Mouse (Mus musculus): ENCODE results near the gene Fbxo39.
A peak's percentile ranks its signal among the peaks of the same experiment; 100 is the strongest.
"Not testable (repeated sequence)": the region's sequence is repeated elsewhere in the genome, so short reads cannot be mapped to it uniquely, and the experiment has no call there.

The Fbxo39 gene

DNA sequence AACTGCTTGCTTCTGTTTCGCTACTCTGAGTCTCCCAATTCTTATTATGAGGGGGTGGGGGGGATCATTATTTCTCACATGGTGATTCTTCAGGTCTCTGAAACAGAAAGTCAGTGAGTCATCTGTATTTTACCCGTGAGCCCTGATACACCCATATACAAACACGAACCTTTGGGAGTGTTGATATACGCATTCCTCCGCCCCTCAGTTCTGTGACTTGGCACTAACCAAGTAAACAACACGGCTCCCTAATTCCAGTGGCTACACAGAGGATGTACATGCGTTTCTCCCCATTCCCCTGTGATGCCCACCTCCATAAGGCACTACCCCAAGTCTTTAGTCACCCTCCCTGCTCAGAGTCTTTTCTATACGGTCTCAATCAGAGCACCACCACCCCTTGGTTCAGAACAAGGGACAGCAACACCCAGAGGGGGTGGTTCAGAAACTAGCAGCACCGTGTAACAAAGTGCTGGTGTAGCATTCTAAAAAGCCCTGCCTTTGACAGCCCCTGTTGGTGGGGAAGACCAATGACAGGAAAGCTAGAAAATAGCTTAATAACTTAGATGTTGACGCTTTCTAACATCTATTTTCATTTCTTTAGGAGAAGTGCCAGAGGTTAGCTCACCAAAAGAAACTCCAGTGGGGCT, 2.8 kb upstream of the Fbxo39 start:
- DNase-seq = no peak

DNA sequence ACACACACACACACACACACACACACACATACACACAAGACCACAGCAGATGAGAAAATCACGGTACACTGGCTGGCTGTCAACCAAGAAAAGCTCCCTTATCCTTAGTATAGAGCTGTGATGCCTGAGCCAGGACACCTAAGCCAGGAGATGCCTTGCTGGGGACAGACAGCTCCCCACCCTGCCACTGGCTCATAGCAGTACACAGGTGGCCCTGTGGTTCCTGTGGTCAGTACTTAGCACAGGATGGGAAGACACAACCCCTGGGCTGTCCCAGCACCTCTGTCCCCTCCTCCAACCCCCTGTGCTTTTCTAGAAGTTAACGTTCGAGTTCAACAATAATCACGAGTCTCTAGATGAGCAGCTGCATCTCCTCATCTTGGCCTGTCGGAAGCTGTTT, 3.8 kb downstream of the Fbxo39 start:
- DNase-seq = no peak

DNA sequence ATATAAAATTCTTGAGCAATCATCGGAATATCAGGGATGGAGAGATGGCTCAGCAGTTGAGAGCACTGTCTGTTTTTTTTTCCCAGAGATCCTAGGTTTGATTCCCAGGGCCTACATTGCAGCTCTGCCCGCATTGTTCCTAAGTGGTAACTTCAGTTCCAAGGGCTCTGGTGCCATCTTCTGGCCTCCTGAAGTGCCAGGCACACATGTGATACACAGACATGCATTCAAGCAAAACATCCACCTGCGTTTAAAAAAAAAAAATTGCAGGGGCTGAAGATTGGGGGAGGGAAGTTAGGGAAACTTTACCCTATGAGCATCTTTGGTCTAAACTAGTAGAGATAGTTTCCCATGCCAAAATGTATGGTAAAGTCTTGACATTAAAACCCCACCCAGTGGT, 10.2 kb downstream of the Fbxo39 start:
- no peak for DNase-seq

DNA sequence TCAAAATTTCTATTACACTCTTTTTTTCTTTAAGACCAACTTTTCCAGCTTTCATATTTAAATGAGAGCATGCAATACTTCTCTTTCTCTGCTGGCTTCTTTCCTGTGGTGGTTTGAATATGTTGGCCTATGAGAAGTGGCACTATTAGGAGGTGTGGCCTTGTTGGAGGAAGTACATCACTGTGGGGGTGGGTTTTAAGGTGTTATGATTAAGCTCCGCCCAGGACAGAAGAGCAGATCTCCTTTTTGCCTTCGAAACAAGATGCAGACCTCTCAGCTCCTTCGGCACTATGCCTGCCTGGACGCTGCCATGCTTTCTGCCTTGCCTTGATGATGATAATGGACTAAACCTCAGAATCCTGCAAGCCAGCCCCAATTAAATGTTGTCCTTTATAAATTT, 11.5 kb downstream of the Fbxo39 start:
- no peak for DNase-seq

DNA sequence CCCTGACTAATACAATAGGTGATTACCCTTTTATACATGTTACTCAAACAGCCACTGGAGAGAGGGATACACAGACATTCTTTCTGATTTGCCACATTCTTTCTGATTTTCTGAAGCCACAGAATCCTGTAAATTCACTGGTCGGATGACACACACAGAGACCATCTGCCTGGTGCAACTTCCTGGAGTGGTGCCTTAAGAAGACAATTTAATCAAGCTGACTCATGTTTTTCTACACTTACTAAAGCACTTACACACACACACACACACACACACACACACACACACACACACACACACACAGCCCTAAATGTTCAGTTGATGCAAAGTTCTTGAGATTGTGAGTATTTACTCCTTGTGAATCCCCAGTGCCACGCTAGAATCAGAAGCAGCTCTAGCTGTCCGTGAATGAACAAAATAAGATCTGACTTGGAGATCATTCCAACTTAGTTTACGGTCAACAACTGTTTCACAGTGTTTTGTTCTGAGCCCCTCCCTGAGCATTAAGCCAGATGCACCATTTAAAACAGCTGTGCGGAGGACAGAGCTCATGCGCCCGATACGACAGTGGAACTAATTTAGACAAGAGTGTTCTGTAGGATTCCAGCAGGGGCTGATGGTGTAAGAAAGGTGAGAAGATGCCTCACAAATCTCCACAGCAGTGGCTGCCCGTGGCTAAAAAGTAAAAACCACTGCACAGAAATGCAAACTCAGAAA, 18.9 kb downstream of the Fbxo39 start:
- DNase-seq = no peak

DNA sequence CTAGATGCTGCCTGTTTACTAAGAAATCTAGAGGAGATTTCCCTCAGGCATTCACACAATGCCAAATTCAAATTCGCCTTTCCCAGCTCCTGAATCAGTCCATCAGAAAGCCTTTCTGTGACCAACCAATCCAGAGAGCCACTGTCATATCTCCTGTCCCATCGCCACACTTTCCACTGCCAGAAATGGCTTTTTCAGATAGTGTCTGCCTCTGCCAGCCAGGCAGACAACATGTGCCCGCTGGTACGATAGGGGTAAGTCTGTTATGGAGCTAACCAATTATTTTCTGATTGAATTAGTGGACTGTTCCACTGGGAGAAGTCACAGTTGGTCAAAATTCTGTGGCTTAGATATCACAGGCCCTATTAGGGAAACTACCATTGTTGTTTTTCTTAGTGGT, 20.4 kb downstream of the Fbxo39 start:
- no peak for DNase-seq

DNA sequence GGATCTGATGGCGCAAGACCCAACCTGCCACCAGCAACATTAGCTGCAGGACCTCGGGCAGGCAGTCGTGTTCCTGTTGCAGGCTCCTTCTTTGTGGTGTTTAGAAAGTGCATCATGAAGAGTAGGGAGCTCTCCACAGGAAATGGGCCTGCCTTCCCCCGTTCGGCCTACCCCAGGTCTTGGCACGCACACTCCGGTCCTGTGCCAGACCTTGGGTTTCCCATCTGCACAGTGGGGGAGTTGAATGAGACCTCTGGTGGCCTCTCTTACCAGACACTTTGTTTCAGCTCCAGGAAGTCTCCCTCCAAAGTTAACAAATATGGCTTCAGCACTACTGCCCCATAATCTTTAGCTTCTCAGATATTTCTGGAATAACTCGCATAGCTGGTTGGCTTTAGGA, 22.5 kb downstream of the Fbxo39 start:
- no peak for DNase-seq

DNA sequence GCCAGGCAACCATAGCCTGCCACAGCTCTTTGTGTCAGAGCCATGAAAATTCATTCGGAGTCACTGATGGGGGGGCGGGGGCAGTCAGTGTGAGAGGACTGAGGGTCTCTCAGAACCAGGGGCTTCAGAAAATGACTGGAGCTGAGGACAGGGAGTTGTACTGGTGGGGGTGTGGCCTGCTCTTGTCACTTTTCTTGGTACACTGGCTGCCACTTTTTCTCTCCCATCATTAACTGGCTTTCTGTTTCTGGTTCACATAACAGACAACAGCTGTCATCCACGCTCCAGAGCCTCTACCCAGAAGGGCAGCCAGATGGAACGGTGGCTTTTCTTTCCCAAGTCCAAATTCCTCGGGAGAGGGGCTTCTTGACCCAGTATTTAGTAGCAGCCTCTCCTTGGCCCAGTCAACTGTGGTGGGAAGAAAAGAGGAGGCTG, 24.2 kb downstream of the Fbxo39 start:
- peak; percentile 51 for DNase-seq

DNA sequence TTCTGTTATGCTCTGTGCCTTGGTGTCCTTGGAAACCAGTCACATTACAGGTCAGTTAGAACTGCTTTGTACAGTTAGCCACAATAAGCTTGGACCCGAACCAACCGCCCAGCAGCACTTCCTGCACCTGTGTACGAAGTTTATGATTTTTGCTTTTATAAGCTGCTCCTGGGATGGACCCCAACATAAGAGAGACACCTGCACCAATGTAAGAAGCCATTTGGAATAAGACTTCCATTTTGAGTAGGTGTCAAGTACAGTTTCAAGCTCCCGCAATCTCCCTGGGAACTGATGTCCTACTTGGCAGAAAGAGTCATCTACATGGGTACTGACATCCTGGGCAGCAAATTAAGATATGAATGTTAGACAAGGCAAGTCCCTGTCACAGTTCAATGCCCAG, 25.5 kb downstream of the Fbxo39 start:
- no peak for DNase-seq

DNA sequence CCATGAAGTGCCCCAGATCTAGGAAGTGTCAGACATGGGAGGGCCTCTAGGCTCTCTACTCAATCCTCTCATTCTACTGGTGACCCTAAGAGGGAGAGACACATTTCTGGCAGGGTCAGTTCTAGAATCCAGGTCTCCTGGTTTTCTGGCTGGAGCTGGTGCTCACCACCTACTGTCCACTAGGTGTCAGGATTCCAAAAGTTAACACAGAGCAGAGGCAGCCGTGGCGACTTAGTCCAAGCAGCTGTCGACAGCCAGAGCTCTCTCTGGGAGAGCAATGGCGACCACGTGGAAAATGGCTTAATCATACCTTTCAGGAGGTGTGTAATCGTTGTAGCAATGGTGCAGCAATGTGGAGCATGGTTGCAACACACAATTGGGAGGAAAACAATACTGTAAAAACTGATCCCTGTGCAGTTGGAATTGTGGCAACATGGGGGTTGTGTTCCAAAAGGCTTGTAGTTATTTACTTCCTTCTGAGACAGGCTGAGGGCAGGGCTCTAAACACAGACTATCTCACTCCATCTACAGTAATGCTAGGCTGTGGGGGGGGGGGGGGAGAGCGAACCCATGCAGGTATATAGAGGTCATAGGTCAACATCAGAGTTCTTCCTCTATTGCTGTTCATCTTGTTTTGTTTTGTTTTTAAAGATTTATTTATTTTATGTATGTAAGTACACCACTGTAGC, 28.4 kb downstream of the Fbxo39 start:
- peak; percentile 91 for DNase-seq

DNA sequence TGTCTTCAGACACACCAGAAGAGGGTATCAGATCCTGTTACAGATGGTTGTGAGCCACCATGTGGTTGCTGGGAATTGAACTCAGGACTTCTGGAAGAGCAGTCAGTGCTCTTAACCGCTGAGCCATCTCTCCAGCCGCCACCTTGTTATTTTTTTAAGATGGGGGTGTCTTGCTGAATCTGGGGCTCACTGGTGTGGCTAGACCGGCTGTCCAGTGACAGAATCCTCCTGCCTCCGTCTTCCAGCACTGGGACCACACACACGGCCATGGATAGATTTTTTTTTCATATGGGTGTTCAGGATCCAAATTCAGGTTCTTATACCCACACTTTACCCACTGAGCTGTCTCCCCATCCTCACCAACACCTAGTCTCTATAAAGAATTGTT, 29.0 kb downstream of the Fbxo39 start:
- not testable (repeated sequence) for DNase-seq

DNA sequence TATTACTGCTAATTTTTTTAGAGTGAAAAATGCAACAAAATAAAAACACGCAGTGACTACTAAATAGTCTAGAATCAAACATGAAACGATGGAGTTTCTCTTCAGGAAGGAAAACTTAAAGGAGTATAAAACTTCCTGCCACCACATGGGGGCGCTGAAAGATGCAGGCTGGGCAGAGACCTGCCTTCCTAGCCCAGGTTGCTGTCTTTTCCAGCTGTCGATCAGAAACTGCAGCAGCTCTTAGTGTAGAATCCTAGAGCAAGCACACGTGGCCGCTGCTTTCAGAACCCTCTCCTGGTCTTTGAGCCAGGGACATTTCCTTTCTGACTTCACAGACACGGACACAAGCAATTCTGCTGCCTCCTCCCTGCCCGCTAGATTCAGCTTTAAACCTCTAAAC, 29.7 kb downstream of the Fbxo39 start:
- peak; percentile 81 for DNase-seq

DNA sequence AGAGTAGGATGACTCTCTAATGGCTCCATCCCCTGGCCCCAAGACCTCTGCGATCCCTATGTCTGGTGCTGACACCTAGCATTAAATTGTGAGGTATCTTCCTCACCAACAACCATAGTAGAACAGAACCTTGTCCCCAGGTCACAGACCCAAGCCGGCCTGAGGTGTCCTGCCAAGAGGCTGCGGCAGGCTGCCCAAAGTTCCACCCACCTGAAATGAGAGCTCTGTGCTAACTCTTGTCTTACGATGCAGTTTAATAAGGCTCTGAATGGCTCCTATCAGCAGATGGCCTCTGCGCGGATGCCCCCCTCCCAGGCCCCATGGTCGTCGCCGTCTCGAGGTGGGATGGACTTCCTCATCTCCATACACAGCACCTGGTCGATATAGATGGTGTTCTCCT, 30.2 kb downstream of the Fbxo39 start:
- no peak for DNase-seq

DNA sequence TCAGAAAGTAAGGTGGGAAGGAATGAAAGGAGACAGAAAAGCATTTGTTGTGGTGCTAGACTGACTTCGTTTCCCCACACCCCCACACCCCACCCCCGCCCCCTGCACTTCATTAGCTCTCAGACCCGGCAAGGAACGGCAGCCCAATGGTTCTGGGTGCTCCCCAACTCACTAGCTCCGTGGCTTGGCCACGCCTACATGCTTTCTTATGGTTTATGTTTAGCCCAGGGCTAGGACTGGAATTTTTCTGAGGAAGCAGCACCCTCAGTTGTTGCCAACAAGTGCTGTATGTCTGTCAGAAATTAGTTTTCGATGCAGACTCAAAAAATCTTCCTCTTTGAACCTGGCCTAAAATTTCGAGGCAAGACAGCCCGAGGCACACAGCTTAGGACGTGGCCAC, 34.3 kb downstream of the Fbxo39 start:
- DNase-seq = no peak

DNA sequence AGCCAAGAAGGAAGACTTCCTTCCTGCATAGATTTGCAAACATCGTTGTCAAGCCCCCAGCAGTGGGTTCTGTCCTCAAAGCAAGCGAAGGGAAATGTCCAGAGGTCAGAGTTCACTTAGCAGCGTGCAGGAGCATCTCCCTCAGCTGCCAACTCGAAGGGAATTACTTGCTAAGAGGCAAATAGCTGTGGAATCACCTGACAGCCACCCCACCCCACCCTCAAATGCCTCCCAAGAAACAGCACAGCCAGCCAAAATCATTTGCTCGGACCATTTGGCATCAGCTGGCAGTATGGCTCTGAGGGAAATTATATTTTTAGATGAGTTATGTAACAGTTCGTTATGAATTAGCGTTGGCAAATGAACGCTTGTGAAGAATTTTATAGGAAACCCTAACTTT, 34.8 kb downstream of the Fbxo39 start:
- DNase-seq = no peak

DNA sequence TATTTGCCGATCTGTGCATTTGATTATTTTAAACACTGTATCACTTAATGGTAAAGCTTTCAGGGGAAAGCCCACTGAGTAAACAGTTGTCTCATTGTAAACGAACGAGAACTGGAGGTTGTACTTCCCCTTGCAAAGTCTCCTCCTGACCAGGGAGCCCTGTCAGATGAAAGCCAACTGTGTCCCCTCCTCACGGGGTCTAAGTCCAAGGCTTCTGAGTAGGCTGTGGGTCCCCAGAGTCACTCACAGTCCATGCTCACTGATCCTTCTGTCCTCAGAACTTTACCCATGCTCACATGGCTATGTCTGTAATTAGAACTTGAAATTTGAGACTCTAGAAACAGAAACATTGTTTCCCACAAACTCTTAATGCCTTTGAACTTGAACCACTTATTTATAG, 35.4 kb downstream of the Fbxo39 start:
- no peak for DNase-seq

DNA sequence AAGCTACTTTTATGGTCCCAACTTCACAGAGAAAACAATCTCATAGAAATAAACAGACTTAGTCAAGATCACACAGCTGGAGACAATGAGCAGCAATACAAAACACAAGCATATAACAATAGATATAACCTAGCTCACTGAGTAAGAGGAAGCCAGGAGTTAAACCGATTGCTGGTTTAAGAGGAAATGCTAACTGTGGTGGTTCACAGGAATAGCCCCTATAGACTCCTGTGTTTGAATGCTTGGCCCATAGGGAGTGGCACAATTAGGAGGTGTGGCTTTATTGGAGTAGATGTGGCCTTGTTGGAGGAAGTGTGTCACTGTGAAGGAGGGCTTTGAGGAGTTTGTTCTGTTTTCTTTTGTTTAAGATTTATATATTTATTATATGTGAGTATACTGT, 38.0 kb downstream of the Fbxo39 start:
- no peak for DNase-seq

DNA sequence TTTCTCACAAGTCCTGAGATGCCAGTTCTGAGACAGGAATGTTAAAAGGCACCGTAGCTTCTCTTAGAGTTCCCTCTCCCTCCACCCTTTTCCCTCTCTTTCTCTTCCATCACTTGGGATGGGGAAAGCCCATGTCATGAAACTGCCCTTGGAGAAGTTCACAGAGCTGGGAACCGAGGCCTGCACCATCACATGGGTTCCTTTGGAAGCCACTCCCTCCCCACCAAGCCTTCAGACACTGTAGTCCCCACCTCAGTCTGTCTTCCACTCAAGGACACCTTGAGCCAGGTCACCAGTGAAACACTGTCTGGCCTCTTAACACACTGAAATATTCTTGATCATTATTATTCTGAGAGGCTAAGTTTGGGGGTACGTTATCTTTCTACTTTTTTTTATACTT, 38.9 kb downstream of the Fbxo39 start:
- DNase-seq = no peak

DNA sequence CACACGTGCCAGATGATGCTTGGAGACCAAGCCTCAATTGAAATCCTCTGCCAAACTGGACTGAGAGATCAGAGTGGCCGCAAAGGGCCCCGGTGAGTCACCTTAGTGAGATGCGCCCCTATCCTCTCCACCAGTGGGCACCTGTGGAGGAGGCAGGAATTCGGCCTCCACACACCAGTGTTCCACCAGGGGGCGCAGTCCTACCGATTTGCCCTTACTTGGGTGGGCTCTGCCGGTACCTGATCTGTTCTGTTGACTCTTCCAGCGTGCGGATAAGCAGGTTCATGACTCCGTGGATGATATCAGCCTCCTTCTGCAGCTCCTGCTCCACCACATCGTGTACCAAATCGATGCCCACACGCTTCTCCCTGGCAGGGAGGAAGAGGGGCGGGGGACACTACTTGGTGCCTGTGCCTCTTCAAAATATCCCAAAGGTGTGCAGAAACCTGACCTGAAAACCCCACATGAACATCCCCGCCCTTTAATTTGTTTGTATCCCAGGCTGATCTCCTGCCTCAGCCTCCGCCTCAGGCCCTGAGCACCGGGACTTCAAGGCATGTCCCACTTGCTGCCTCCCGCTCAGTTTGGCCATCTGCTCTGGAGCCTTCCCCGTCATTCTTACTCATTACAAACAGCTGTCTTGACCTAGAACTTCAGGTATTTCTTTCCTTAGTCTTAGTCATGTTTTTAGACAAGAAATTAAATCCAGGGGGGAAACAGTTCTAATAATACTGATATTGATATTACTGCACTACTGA, 40.9 kb downstream of the Fbxo39 start:
- peak; percentile 81 for DNase-seq

DNA sequence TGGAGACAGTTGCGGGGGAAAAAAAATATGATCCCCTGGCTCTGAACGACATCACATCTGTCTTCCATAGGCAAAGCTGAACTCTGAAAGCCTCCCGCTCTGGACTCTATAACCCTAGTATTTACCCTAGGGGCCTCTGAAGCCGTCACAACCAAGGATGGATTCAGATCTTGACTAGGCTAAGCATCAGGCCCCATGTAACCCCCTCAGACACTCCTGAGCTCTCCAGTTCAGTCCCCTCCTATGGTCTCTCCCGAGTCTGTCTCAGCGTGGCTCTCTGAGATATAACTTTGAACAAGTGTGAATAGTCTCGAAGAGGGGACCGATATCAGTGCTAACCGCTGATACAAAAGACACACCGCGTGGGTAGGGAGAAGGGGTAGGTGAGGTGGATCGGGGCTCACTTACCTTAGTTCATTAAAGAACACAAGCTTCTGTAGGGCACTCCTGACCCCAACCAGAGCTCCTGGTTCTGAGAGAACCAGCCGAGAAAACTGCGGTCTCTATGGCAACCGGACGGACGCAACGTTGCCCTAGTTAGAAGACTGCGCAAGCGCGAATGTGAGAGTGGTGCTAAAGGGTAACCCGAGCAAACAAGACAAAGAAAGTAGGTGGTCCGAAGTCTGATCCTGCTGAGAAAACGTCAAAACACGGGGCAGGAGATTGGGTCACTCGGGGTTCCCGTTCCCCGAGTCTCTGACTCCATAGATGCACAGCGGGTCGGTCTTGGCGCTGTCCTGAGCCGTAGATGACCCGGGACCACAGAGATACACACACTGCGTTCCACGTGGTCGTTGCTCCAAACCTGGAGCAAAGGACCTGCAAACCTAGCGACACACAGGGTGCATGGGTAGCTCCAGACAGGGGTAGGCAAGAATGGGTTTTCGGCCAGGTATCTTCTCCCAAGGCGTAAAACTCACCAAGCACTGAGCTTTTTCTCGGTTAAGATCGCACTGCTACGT, 47.4 kb downstream of the Fbxo39 start:
- peak; percentile 97 for DNase-seq

DNA sequence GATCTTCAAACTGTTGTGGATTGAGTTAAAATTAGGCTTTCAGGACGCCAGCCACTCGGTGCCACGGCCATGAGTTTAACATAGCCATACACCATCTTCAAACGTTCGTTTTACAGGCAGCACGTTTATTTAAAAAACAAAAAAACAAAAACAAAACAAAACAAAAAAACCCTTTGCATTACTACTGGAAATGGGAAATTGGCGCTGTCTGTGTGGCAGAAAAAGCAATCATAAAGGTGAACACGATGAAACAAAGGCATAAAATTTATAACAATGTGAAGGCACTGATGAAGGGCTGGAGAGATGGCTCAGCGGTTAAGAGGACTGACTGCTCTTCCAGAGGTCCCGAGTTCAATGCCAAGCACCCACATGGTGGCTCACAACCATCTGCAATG, 48.1 kb downstream of the Fbxo39 start, which contains the start of gene Tekt1:
Gene Tekt1 (minus strand): TSS at position 96 of the 395 bp plus-strand sequence.
- no peak for DNase-seq

DNA sequence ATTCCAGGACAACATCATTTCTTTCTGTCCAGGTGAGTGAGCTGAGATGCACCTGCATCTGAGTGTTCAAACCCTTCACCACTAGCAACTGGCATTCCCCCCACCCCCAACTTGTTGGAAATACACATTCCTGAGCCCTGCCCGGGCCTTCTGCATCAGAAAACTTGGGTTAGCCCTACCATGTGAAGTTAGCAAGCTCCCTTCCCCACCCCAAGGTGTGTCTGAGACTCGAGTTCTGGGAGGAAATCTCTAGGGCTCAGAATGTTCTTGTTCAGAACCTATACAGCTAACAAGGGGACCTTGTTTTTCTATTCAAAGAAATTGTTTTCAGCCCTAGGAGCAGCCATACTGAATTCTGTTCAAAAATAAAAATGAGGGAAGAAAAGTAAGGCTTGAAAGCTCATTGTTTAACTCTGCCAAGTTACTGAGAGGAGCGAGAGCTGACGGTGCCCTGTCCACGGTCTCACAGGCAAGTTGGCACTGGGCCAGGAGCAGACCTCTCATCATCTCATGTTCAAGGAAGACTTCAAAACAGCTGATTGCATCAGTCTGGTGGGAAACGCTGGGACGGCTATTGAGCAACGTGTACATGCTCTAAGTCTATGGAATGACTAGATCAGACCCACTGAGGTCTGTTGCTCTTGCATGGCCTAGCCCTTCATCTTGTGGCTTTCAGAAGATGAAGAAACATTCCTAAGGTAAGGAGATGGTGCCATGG, 49.4 kb downstream of the Fbxo39 start:
- DNase-seq = no peak
